In genomic region chrX:161716865-161717763, GRCm38 (mm10) we compare ENCODE assay signal across 7 mouse cellular contexts. TPM values are rescaled to one million over a fixed set of nuclear protein-coding genes. Genes with fewer than 3 reads are reported as not detected.
DNase-seq lines count a peak whose midpoint lies in the region; ATAC-seq and TF ChIP-seq lines count a peak whose summit lies in the region.

Gene Rai2, plus strand, starts transcription at chrX:161717069.

- H3K4me1 ChIP-seq in ES-Bruce4 (ENCODE audit: control insufficient read depth, insufficient read depth, low read length) = no peaks in the 10 kb centered on the region
- no peaks in the 10 kb centered on the region for H3K4me1 ChIP-seq in embryonic facial prominence, embryonic 15.5 days
- H3K4me1 ChIP-seq in heart, embryonic 15.5 days (replicated peaks) = no peaks in the 10 kb centered on the region
- no peaks in the 10 kb centered on the region for H3K4me1 ChIP-seq in kidney, postnatal 0 days (replicated peaks; ENCODE audit: insufficient read depth, low read length)
- H3K4me1 ChIP-seq in lung, embryonic 15.5 days = no peaks in the 10 kb centered on the region

- 23% methylated on average over 65 of the region's 79 CpGs for whole genome bisulfite sequencing in embryonic facial prominence, embryonic 15.5 days
- WGBS in heart, embryonic 15.5 days = 9% methylated on average over 37 of the region's 79 CpGs
- WGBS in kidney, postnatal 0 days = 26% methylated on average over 69 of the region's 79 CpGs
- 18% methylated on average over 49 of the region's 79 CpGs for WGBS in lung, embryonic 15.5 days

- no peaks in the 10 kb centered on the region for H3K9me3 ChIP-seq in ES-Bruce4 (replicated peaks; ENCODE audit: control insufficient read depth, insufficient read depth, low read length, poor library complexity, severe bottlenecking)
- no peaks in the 10 kb centered on the region for H3K9me3 ChIP-seq in embryonic facial prominence, embryonic 15.5 days (replicated peaks)
- H3K9me3 ChIP-seq in heart, embryonic 15.5 days (replicated peaks) = no peaks in the 10 kb centered on the region
- no peaks in the 10 kb centered on the region for H3K9me3 ChIP-seq in kidney, postnatal 0 days (replicated peaks; ENCODE audit: low read length)
- no peaks in the 10 kb centered on the region for H3K9me3 ChIP-seq in lung, embryonic 15.5 days

- H3K36me3 ChIP-seq in ES-Bruce4 (ENCODE audit: control insufficient read depth, insufficient read depth, low read length, poor library complexity, severe bottlenecking) = no peaks in the 10 kb centered on the region
- no peaks in the 10 kb centered on the region for H3K36me3 ChIP-seq in embryonic facial prominence, embryonic 15.5 days
- H3K36me3 ChIP-seq in heart, embryonic 15.5 days = no peaks in the 10 kb centered on the region
- H3K36me3 ChIP-seq in kidney, postnatal 0 days (ENCODE audit: insufficient read depth, low read length) = no peaks in the 10 kb centered on the region
- H3K36me3 ChIP-seq in lung, embryonic 15.5 days = no peaks in the 10 kb centered on the region

- peak within 1 kb of the TSS; percentile 83 for H3K4me3 ChIP-seq in ES-Bruce4 (ENCODE audit: low read depth, low read length)
- peak within 1 kb of the TSS; percentile 51 for H3K4me3 ChIP-seq in embryonic facial prominence, embryonic 15.5 days (replicated peaks)
- H3K4me3 ChIP-seq in heart, embryonic 15.5 days = peak within 1 kb of the TSS; percentile 60
- H3K4me3 ChIP-seq in kidney, postnatal 0 days (replicated peaks; ENCODE audit: low read depth, low read length) = peak within 1 kb of the TSS; percentile 53
- peak within 1 kb of the TSS; percentile 49 for H3K4me3 ChIP-seq in lung, embryonic 15.5 days

- no peak for TF ChIP-seq CTCF in ES-Bruce4 (IDR thresholded peaks at IDR 0.05; ENCODE audit: low read depth, low read length)
- no peak for TF ChIP-seq CTCF in kidney, postnatal 0 days (IDR thresholded peaks at IDR 0.05; ENCODE audit: low read depth)

- peak; percentile 19 for DNase-seq in ZHBTc4 (ENCODE audit: low read depth, low spot score)
- DNase-seq in kidney, postnatal 0 days (ENCODE audit: low spot score) = peak; percentile 28
- peak; percentile 59 for DNase-seq in retina, postnatal 1 day

- no peak within 1 kb of the TSS for H3K9ac ChIP-seq in ES-Bruce4 (ENCODE audit: low read depth, poor library complexity, severe bottlenecking)
- H3K9ac ChIP-seq in embryonic facial prominence, embryonic 15.5 days = peak within 1 kb of the TSS; percentile 18; the same call in 1 of the 2 replicates
- peak within 1 kb of the TSS; percentile 55 for H3K9ac ChIP-seq in heart, embryonic 15.5 days
- peak within 1 kb of the TSS; percentile 54 for H3K9ac ChIP-seq in kidney, postnatal 0 days (ENCODE audit: low read depth, low read length)
- peak within 1 kb of the TSS; percentile 32 for H3K9ac ChIP-seq in lung, embryonic 15.5 days

- no peak for TF ChIP-seq POLR2A in ES-Bruce4 (IDR thresholded peaks at IDR 0.05; ENCODE audit: insufficient read depth, low read length)

- H3K27me3 ChIP-seq in ES-Bruce4 (ENCODE audit: control insufficient read depth, insufficient read depth, low read length, poor library complexity, severe bottlenecking) = peaks cover 3% of the 10 kb centered on the region; the same call in 1 of the 2 replicates
- peaks cover 46% of the 10 kb centered on the region for H3K27me3 ChIP-seq in embryonic facial prominence, embryonic 15.5 days
- H3K27me3 ChIP-seq in heart, embryonic 15.5 days = peaks cover 29% of the 10 kb centered on the region
- H3K27me3 ChIP-seq in kidney, postnatal 0 days (ENCODE audit: insufficient read depth, low read length) = peaks cover 5% of the 10 kb centered on the region; the same call in 1 of the 2 replicates
- H3K27me3 ChIP-seq in lung, embryonic 15.5 days = peaks cover 47% of the 10 kb centered on the region

- no peak for TF ChIP-seq EP300 in ES-Bruce4 (IDR thresholded peaks at IDR 0.05; ENCODE audit: insufficient read depth, low read depth, low read length)

- H3K4me2 ChIP-seq in embryonic facial prominence, embryonic 15.5 days (replicated peaks) = peak within 1 kb of the TSS; percentile 89
- H3K4me2 ChIP-seq in heart, embryonic 15.5 days = peak within 1 kb of the TSS; percentile 93
- peak within 1 kb of the TSS; percentile 75 for H3K4me2 ChIP-seq in kidney, postnatal 0 days (ENCODE audit: low read length)
- peak within 1 kb of the TSS; percentile 89 for H3K4me2 ChIP-seq in lung, embryonic 15.5 days

- peak; percentile 70 for ATAC-seq in embryonic facial prominence, embryonic 15.5 days (ENCODE audit: insufficient number of reproducible peaks, low FRiP score, low TSS enrichment, low read depth)
- ATAC-seq in heart, embryonic 15.5 days (replicated peaks; ENCODE audit: insufficient number of reproducible peaks, insufficient read depth, low FRiP score, low read depth) = peak; percentile 60
- ATAC-seq in kidney, postnatal 0 days (replicated peaks; ENCODE audit: low FRiP score, low read depth) = peak; percentile 87
- peak; percentile 77 for ATAC-seq in lung, embryonic 15.5 days (ENCODE audit: borderline replicate concordance, extremely low read depth, low FRiP score, low TSS enrichment)

- H3K27ac ChIP-seq in ES-Bruce4 (ENCODE audit: insufficient read depth, low read length) = no peak within 1 kb of the TSS
- H3K27ac ChIP-seq in embryonic facial prominence, embryonic 15.5 days (replicated peaks) = no peak within 1 kb of the TSS
- H3K27ac ChIP-seq in heart, embryonic 15.5 days = no peak within 1 kb of the TSS
- H3K27ac ChIP-seq in kidney, postnatal 0 days = no peak within 1 kb of the TSS
- no peak within 1 kb of the TSS for H3K27ac ChIP-seq in lung, embryonic 15.5 days

RNA-seq across cellular contexts. Expression of gene Rai2, which starts in this region (rescaled TPM):
- 0.30 TPM in 1 of 2 replicates, not detected in the other for polyA plus RNA-seq in ES-Bruce4 (2011; ENCODE audit: insufficient read depth, insufficient read length, low read depth, missing spikeins)
- polyA plus RNA-seq in embryonic facial prominence, embryonic 15.5 days (2015; fragmentation: Nextera tagmentation; extraction: Ambion mirVana) = 7.4 and 8.2 TPM in 2 replicates
- polyA plus RNA-seq in heart, embryonic 15.5 days (2015; fragmentation: Nextera tagmentation; extraction: Ambion mirVana) = 3.0 and 3.1 TPM in 2 replicates
- 5.6 and 5.8 TPM in 2 replicates for polyA plus RNA-seq in kidney, postnatal 0 days (2015; fragmentation: Nextera tagmentation; extraction: Ambion mirVana)
- 2.4 and 2.8 TPM in 2 replicates for polyA plus RNA-seq in lung, embryonic 15.5 days (2015; fragmentation: Nextera tagmentation; extraction: Ambion mirVana)
